Mouse (Mus musculus) thymus, postnatal 10 days (tissue): Measurements from ENCODE around the gene Myh2.

Experiments
- DNase-seq, 2 experiments: peaks; one replicate each; pipeline ENCODE4 v3.0.0; 2021; ENCODE audit warnings: low spot score in 2 of 2

Gene Myh2

GRCm38 (mm10) chr11:67151651-67152630 lies 18.9 kb upstream of the Myh2 start:
- no peak for DNase-seq

- DNase-seq: no peak
Observed at GRCm38 (mm10) chr11:67153123-67153522, 17.7 kb upstream of the Myh2 start.

GRCm38 (mm10) chr11:67153843-67154242 lies 17.0 kb upstream of the Myh2 start:
- no peak for DNase-seq

- no peak for DNase-seq
Observed at GRCm38 (mm10) chr11:67155650-67156049, 15.2 kb upstream of the Myh2 start.

- no peak for DNase-seq
Observed at GRCm38 (mm10) chr11:67160131-67160530, 10.7 kb upstream of the Myh2 start.

- DNase-seq: no peak
Observed at GRCm38 (mm10) chr11:67163701-67164100, 7.1 kb upstream of the Myh2 start.

- no peak for DNase-seq
Observed at GRCm38 (mm10) chr11:67164851-67165250, 6.0 kb upstream of the Myh2 start.

GRCm38 (mm10) chr11:67169301-67169700 lies 1.5 kb upstream of the Myh2 start:
- DNase-seq: no peak

- no peak for DNase-seq
Observed at GRCm38 (mm10) chr11:67172439-67172838, 1.6 kb downstream of the Myh2 start.

GRCm38 (mm10) chr11:67176376-67176775 lies 5.5 kb downstream of the Myh2 start:
- DNase-seq: no peak

GRCm38 (mm10) chr11:67190316-67190715 lies 19.5 kb downstream of the Myh2 start:
- DNase-seq: no peak

- no peak for DNase-seq
Observed at GRCm38 (mm10) chr11:67190814-67191213, 20.0 kb downstream of the Myh2 start.

GRCm38 (mm10) chr11:67191496-67191895 lies 20.7 kb downstream of the Myh2 start:
- no peak for DNase-seq

GRCm38 (mm10) chr11:67199321-67199720 lies 28.5 kb downstream of the Myh2 start:
- DNase-seq: no peak

GRCm38 (mm10) chr11:67199752-67200151 lies 28.9 kb downstream of the Myh2 start, which contains the start of gene Myh1:
Gene Myh1, plus strand, starts transcription at chr11:67200052.
- no peak for DNase-seq

- no peak for DNase-seq
Observed at GRCm38 (mm10) chr11:67204766-67205165, 33.9 kb downstream of the Myh2 start.

- DNase-seq: no peak
Observed at GRCm38 (mm10) chr11:67221803-67222202, 51.0 kb downstream of the Myh2 start.

- no peak for DNase-seq
Observed at GRCm38 (mm10) chr11:67224466-67224865, 53.6 kb downstream of the Myh2 start.

- DNase-seq: no peak
Observed at GRCm38 (mm10) chr11:67228731-67229130, 57.9 kb downstream of the Myh2 start.

GRCm38 (mm10) chr11:67229166-67229565 lies 58.3 kb downstream of the Myh2 start:
- DNase-seq: no peak

- no peak for DNase-seq
Observed at GRCm38 (mm10) chr11:67229946-67230345, 59.1 kb downstream of the Myh2 start.

GRCm38 (mm10) chr11:67235639-67236358 lies 65.0 kb downstream of the Myh2 start:
- no peak for DNase-seq

GRCm38 (mm10) chr11:67236799-67237198 lies 66.0 kb downstream of the Myh2 start:
- DNase-seq: no peak
